Mouse (Mus musculus) heart, embryonic 16.5 days (tissue): ENCODE measurements around the gene Serpina3m. TPM values are rescaled to one million over a fixed set of nuclear protein-coding genes. Genes with fewer than 3 reads are reported as not detected.
"Not testable (repeated sequence)": the region's sequence is repeated elsewhere in the genome, so short reads cannot be mapped to it uniquely, and the experiment has no call there.

Experiments
- ATAC-seq: fragments of 200-750 bp; cut with Nextera tagmentation; replicated peaks from 2 replicates; pipeline ENCODE4 v1.8.0; 2017; ENCODE audit warnings: moderate number of reproducible peaks; ENCODE audit not compliant: insufficient read depth, low FRiP score; ENCODE audit errors: extremely low read depth
- H3K27ac ChIP-seq: fragments of 300-500 bp; sonication (generic); 2 replicates; pipeline ENCODE4 v1.5.1; 2014; ENCODE audit warnings: mild to moderate bottlenecking, low read length, control low read depth, moderate library complexity
- H3K27me3 ChIP-seq: fragments of 300-500 bp; sonication (generic); 2 replicates; pipeline ENCODE4 v1.6.1; 2014; ENCODE audit warnings: low read length, mixed read lengths; ENCODE audit not compliant: control insufficient read depth, insufficient read depth
- H3K36me3 ChIP-seq: fragments of 300-500 bp; sonication (generic); 2 replicates; pipeline ENCODE4 v1.6.1; 2014; ENCODE audit not compliant: control insufficient read depth, insufficient read depth
- H3K4me1 ChIP-seq: fragments of 300-500 bp; sonication (generic); 2 replicates; pipeline ENCODE4 v1.6.1; 2014; ENCODE audit warnings: low read length, mixed read lengths; ENCODE audit not compliant: control insufficient read depth, insufficient read depth
- H3K4me2 ChIP-seq: fragments of 300-500 bp; sonication (generic); 2 replicates; pipeline ENCODE4 v1.6.1; 2014; ENCODE audit warnings: low read depth, mild to moderate bottlenecking, control low read depth, low read length
- H3K4me3 ChIP-seq: fragments of 300-500 bp; sonication (generic); 2 replicates; pipeline ENCODE4 v1.5.1; 2014; ENCODE audit warnings: mild to moderate bottlenecking, control low read depth, low read length
- H3K9ac ChIP-seq: fragments of 300-500 bp; sonication (generic); 2 replicates; pipeline ENCODE4 v1.6.1; 2014; ENCODE audit warnings: low read length, control low read depth
- H3K9me3 ChIP-seq: fragments of 300-500 bp; sonication (generic); replicated peaks from 2 replicates; pipeline ENCODE4 v1.6.1; 2016; ENCODE audit warnings: low read length; ENCODE audit not compliant: control insufficient read depth
- WGBS: fragments of 180-500 bp; shearing (Covaris S2); extraction: QIAGEN DNeasy Blood & Tissue Kit; methylation state at CpG from one replicate; pipeline ENCODE4 v1.1.7; 2014; 5-methylcytosine and 5-hydroxymethylcytosine counted together
- polyA plus RNA-seq: library from polyadenylated mRNA; unstranded; fragments of >200 nt; fragmentation: Nextera tagmentation; extraction: Ambion mirVana; gene quantifications from 2 replicates; pipeline ENCODE4 v1.2.1, GENCODE M21; 2015

Gene Serpina3m
- polyA plus RNA-seq, 1 experiment from 2014 or later, result not detected

- not testable (repeated sequence) for H3K4me1 ChIP-seq, H3K9me3 ChIP-seq, H3K9ac ChIP-seq, H3K4me2 ChIP-seq, H3K36me3 ChIP-seq, H3K4me3 ChIP-seq, H3K27me3 ChIP-seq, ATAC-seq, H3K27ac ChIP-seq
- WGBS, result 56% methylated on average over 5 of the region's 5 CpGs
These were observed 40.5 kb downstream of the Serpina3m start for GRCm38 (mm10) chr12:104378815-104379214.

- Histone ChIP-seq H3K27ac (no peak overlapping the region), H3K9me3 (no peaks in the 10 kb centered on the region), H3K4me3 (no peak overlapping the region), H3K36me3 (no peaks in the 10 kb centered on the region), H3K9ac (no peak overlapping the region), H3K4me1 (no peaks in the 10 kb centered on the region), H3K27me3 (no peaks in the 10 kb centered on the region), H3K4me2 (no peak overlapping the region)
- ATAC-seq, result no peak
- 80% methylated on average over 11 of the region's 11 CpGs for WGBS
These were observed 41.6 kb downstream of the Serpina3m start for GRCm38 (mm10) chr12:104379856-104380255.

GRCm38 (mm10) chr12:104381071-104381604, 42.9 kb downstream of the Serpina3m start:
- not testable (repeated sequence) for H3K9ac ChIP-seq, ATAC-seq, H3K27me3 ChIP-seq, H3K4me2 ChIP-seq, H3K4me3 ChIP-seq, H3K36me3 ChIP-seq, H3K27ac ChIP-seq, H3K4me1 ChIP-seq, H3K9me3 ChIP-seq
- WGBS, result 89% methylated on average over 8 of the region's 8 CpGs

GRCm38 (mm10) chr12:104385987-104386386, 47.7 kb downstream of the Serpina3m start:
- H3K27ac ChIP-seq, ATAC-seq, H3K4me1 ChIP-seq, H3K4me2 ChIP-seq, H3K9ac ChIP-seq, H3K36me3 ChIP-seq, H3K9me3 ChIP-seq, H3K4me3 ChIP-seq, H3K27me3 ChIP-seq: not testable (repeated sequence)

- not testable (repeated sequence) for H3K4me2 ChIP-seq, H3K9me3 ChIP-seq, H3K4me1 ChIP-seq, H3K27me3 ChIP-seq, H3K4me3 ChIP-seq, H3K9ac ChIP-seq, H3K27ac ChIP-seq, H3K36me3 ChIP-seq, ATAC-seq
- WGBS, result 54% methylated on average over 2 of the region's 2 CpGs
These were observed 48.6 kb downstream of the Serpina3m start for GRCm38 (mm10) chr12:104386878-104387277.

- no peaks in the 10 kb centered on the region for H3K9me3 ChIP-seq
- no peaks in the 10 kb centered on the region for H3K27me3 ChIP-seq
- no peak overlapping the region for H3K27ac ChIP-seq
- no peaks in the 10 kb centered on the region for H3K36me3 ChIP-seq
- H3K4me2 ChIP-seq, result no peak overlapping the region
- no peak overlapping the region for H3K4me3 ChIP-seq
- ATAC-seq, result no peak
- H3K9ac ChIP-seq, result no peak overlapping the region
- no peaks in the 10 kb centered on the region for H3K4me1 ChIP-seq
These were observed 50.2 kb downstream of the Serpina3m start for GRCm38 (mm10) chr12:104388477-104388876.

- not testable (repeated sequence) for H3K9ac ChIP-seq, H3K36me3 ChIP-seq, H3K27ac ChIP-seq, H3K9me3 ChIP-seq, H3K4me3 ChIP-seq, H3K4me2 ChIP-seq, H3K27me3 ChIP-seq, ATAC-seq, H3K4me1 ChIP-seq
- 47% methylated on average over 2 of the region's 2 CpGs for WGBS
These were observed 52.8 kb downstream of the Serpina3m start for GRCm38 (mm10) chr12:104391057-104391456.

GRCm38 (mm10) chr12:104403968-104404367, 65.7 kb downstream of the Serpina3m start:
- H3K4me1 ChIP-seq, result no peaks in the 10 kb centered on the region
- no peaks in the 10 kb centered on the region for H3K9me3 ChIP-seq
- no peaks in the 10 kb centered on the region for H3K27me3 ChIP-seq
- no peak overlapping the region for H3K9ac ChIP-seq
- no peaks in the 10 kb centered on the region for H3K36me3 ChIP-seq
- no peak overlapping the region for H3K27ac ChIP-seq
- H3K4me3 ChIP-seq, result no peak overlapping the region
- H3K4me2 ChIP-seq, result no peak overlapping the region
- no peak for ATAC-seq
- WGBS, result 69% methylated on average over 5 of the region's 5 CpGs

- Histone ChIP-seq H3K4me1 (no peaks in the 10 kb centered on the region), H3K9me3 (no peaks in the 10 kb centered on the region), H3K27me3 (no peaks in the 10 kb centered on the region), H3K4me3 (no peak within 1 kb of the TSS), H3K4me2 (no peak within 1 kb of the TSS), H3K27ac (no peak within 1 kb of the TSS), H3K9ac (no peak within 1 kb of the TSS), H3K36me3 (no peaks in the 10 kb centered on the region)
- WGBS, result 44% methylated on average over 4 of the region's 4 CpGs
- no peak for ATAC-seq
These were observed 68.2 kb downstream of the Serpina3m start, which contains the start of gene Serpina3n for GRCm38 (mm10) chr12:104406454-104406885. Serpina3n (plus strand) TSS chr12:104406729.
